Mouse (Mus musculus) gastrocnemius, adult 2 months (tissue): ENCODE measurements around the gene Gm9747. TPM values are rescaled to one million over a fixed set of nuclear protein-coding genes. Genes with fewer than 3 reads are reported as not detected.

Experiments used
- DNase-seq: peaks from one replicate; pipeline ENCODE4 v3.0.0; 2022
- H3K27ac ChIP-seq: fragments of 200-600 bp; 2 replicates; pipeline ENCODE4 v1.8.1; 2022; ENCODE audit warnings: mild to moderate bottlenecking
- H3K4me3 ChIP-seq: fragments of 200-600 bp; 2 replicates; pipeline ENCODE4 v1.8.1; 2022; ENCODE audit warnings: mild to moderate bottlenecking, moderate library complexity
- CTCF ChIP-seq: fragments of 200-600 bp; IDR thresholded peaks from 2 replicates; pipeline ENCODE4 v1.8.1; 2022; ENCODE audit warnings: antibody characterized with exemption, mild to moderate bottlenecking, moderate library complexity
- intact Hi-C: fragments of 180-260 bp; cut with DNase I; formaldehyde crosslinking; loops from one replicate; pipeline ENCODE4 v1.15.1; 2025
- total RNA-seq, 2 experiments: library from RNA; stranded (reverse); gene quantifications; 2 replicates each; pipeline ENCODE4 v1.2.3; 2021

Gm9747 gene
- total RNA-seq, 2 experiments from 2014 or later: not detected

DNA sequence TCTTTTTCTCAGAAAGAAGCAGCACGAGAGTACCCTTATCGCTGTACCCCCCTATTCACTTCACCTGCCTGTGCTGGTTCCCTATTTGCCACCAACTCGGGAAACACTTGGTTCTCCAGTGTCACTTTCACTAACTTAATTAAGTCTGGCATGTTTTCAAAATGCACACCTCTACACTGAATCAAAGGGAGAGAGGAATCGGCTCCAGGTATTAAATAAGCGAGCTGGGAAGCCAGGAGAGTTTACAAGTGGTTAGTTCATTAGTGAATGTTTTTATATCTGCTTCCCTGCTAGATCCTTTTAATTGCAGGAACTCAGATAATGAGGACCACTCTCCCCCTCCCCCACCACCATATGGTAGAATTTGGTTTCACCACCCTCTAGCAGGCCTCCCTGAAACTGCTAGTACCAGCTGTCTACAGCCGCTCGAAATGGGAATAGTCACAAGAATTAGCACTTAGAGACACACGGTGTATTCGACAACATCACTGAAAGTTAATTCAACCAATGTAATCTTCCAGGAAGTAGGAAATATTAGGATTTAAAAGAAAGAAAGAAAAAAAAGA lies 28.2 kb downstream of the Gm9747 start:
- Histone ChIP-seq H3K4me3 (no peak overlapping the region), H3K27ac (peak overlapping the region; percentile 43; the same call in 1 of the 2 replicates)
- no peak for DNase-seq
- intact Hi-C loops: no loop called here
- TF ChIP-seq CTCF: no peak

DNA sequence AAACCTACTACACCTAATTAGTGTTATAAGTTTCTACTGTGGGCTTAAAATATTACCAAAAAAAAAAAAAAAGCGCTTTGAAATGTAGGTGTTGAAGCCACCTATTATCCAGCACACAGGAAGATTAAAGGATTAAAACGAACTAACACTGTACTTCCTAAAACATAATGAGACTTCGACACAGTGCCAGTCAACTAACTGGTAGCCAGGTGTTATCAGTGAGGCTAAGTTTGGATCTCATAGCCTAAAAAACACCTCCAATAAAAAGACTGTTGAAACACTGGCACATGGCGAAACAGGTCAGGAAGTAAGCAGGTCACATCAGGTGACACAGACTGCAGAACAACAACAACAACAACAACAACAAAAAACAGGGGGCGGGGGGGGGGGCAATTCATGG lies 28.7 kb downstream of the Gm9747 start:
- intact Hi-C loops: no loop called here
- no peak for DNase-seq

DNA sequence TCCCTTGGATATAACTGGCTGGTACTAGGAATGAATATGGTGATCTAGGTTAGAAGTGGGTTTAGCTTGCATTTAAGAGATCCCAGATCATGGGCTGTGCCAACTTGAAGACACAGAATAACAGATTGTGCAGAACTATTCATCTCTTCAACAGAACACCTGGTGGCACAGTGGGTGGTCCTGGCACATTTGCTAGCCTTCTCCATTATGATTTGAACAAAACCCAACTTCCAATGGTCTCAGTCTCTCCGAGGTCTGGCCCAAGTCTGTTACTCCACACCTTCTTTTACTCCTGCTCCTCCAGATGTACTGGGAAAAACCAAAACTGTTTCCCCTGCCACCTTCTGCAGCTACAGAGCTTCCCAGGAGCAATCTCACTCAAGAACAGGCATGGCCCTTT lies 29.4 kb downstream of the Gm9747 start:
- TF ChIP-seq CTCF: no peak
- no peak for DNase-seq
- Histone ChIP-seq H3K4me3 (no peak overlapping the region), H3K27ac (peak overlapping the region; percentile 31; the same call in 1 of the 2 replicates)
- intact Hi-C loops: no loop called here

More for the DNA sequence above, 28.7 kb downstream of the Gm9747 start:
- H3K4me3 ChIP-seq: no peak overlapping the region
- no peak for TF ChIP-seq CTCF
- peak overlapping the region; percentile 43; the same call in 1 of the 2 replicates for H3K27ac ChIP-seq

DNA sequence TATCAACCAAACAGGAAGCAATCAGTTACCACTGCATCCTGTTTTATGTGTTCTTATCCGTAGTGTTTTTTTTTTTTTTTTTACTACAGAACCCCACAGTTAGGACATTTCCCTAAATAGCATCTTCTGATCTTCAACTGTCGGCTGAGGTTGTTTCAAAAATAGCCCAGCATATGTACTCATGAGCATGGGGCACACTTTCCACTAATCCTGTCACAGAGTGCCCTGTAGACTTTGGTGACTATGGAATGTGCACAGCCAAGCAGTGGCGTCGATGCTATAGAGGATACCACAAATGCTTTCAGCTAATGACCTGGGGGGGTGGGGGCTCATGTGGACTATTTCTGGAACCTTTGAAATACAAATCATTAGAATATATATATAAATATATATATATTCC lies 34.6 kb downstream of the Gm9747 start:
- DNase-seq: no peak
- peak overlapping the region; percentile 56 for H3K27ac ChIP-seq
- intact Hi-C loops: no loop called here
- no peak for TF ChIP-seq CTCF
- no peak overlapping the region for H3K4me3 ChIP-seq

- intact Hi-C loops: no loop called here
- peak overlapping the region; percentile 31; the same call in 1 of the 2 replicates for H3K27ac ChIP-seq
Measured at GRCm38 (mm10) chr1:82272231-82272630, 39.3 kb downstream of the Gm9747 start.

DNA sequence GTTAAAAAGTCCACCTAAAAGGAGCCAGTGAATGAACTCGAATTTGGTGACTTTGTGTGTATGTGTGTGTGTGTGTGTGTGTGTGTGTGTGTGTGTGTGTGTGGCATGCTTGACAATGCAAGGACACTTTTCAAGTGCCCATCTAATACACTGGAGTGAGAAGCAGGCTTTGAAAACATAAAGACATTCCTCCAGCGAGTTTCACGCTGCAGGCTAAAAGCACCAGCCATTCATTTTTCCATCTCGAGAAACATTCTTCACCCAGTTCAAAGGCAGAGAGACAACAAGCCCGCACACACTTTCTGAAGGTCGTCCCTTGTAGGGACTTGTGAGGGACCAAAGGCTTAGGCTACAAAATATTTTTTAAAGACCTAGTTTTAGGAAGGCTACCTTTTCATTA lies 40.6 kb downstream of the Gm9747 start:
- no peak for TF ChIP-seq CTCF

More at GRCm38 (mm10) chr1:82272231-82272630, 39.3 kb downstream of the Gm9747 start:
- H3K4me3 ChIP-seq: no peak overlapping the region; the same call in 1 of the 2 replicates
- no peak for TF ChIP-seq CTCF
- DNase-seq: no peak

GRCm38 (mm10) chr1:82274361-82274760 lies 41.4 kb downstream of the Gm9747 start:
- peak overlapping the region; percentile 52 for H3K27ac ChIP-seq
- H3K4me3 ChIP-seq: peak overlapping the region; percentile 0
- no peak for DNase-seq
- no peak for TF ChIP-seq CTCF
- intact Hi-C loops: no loop called here

More for the DNA sequence above, 40.6 kb downstream of the Gm9747 start:
- Histone ChIP-seq H3K4me3 (no peak overlapping the region; the same call in 1 of the 2 replicates), H3K27ac (no peak overlapping the region; the same call in 1 of the 2 replicates)
- DNase-seq: no peak
- intact Hi-C loops: no loop called here

GRCm38 (mm10) chr1:82279768-82280167 lies 46.9 kb downstream of the Gm9747 start:
- TF ChIP-seq CTCF: no peak
- Histone ChIP-seq H3K27ac (peak overlapping the region; percentile 41; the same call in 1 of the 2 replicates), H3K4me3 (peak overlapping the region; percentile 43)
- intact Hi-C loops: no loop called here
- no peak for DNase-seq

- peak overlapping the region; percentile 25 for H3K4me3 ChIP-seq
- TF ChIP-seq CTCF: no peak
- intact Hi-C loops: no loop called here
- H3K27ac ChIP-seq: peak overlapping the region; percentile 96
- no peak for DNase-seq
Measured at GRCm38 (mm10) chr1:82281823-82282222, 48.9 kb downstream of the Gm9747 start.

GRCm38 (mm10) chr1:82282992-82283611 lies 50.2 kb downstream of the Gm9747 start:
- H3K27ac ChIP-seq: peak overlapping the region; percentile 96
- intact Hi-C loops: no loop called here
- peak; percentile 95 for DNase-seq
- no peak for TF ChIP-seq CTCF
- H3K4me3 ChIP-seq: peak overlapping the region; percentile 82

DNA sequence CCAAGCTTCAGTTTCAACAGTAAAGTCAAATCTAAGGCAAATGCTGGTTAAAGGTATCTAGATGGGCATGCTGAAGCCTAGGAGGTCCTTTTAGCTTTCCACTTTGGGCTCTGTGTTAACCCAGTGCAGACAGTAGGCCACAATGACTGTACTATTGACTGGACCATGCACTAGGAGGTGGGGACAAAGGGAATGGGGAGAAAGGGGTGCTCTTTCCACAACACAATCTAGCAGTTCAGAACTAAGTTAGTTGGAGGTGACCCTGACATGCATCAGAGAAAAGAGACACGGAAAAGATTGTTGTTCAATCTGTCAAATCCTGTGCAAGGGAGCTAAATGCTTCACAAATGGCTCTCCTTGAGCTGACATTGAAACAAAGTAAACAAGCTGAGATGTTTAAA lies 51.0 kb downstream of the Gm9747 start:
- Histone ChIP-seq H3K4me3 (peak overlapping the region; percentile 82), H3K27ac (peak overlapping the region; percentile 96)
- intact Hi-C loops: loop anchor here (2.0 kb wide), 1 partner anchor 173 kb away; no protein-coding TSS in a partner anchor
- DNase-seq: no peak
- no peak for TF ChIP-seq CTCF

- TF ChIP-seq CTCF: no peak
- H3K4me3 ChIP-seq: peak overlapping the region; percentile 82
- DNase-seq: no peak
- intact Hi-C loops: loop anchor here (2.0 kb wide), 1 partner anchor 174 kb away; no protein-coding TSS in a partner anchor
- peak overlapping the region; percentile 96 for H3K27ac ChIP-seq
Measured at GRCm38 (mm10) chr1:82284403-82284802, 51.5 kb downstream of the Gm9747 start.

Other genes with a start within 250 kb of the Gm9747 start
- 10 to 100 TPM; 73.9 to 90.0 TPM for gene Irs1, start 58.3 kb downstream of the Gm9747 start, total RNA-seq
- 1 to 10 TPM; 8.4 to 8.5 TPM for gene Rhbdd1, start 83.3 kb downstream of the Gm9747 start, total RNA-seq